In genomic region chr15:8896856-8897255, GRCm38 (mm10) we compare ENCODE assay signal across 9 mouse cellular contexts.
"Had no signal": no experiment of that assay in that cellular context is flagged by ENCODE, and none has a peak within 500 bp of the region (broad histone marks: within the 10 kb centered on the region; RNA-seq: fewer than 3 reads in every experiment).

No protein-coding gene starts in this region.

- H3K4me3 ChIP-seq: kidney, embryonic 15.5 days; limb, embryonic 12.5 days; lung, embryonic 15.5 days; myocyte; neural tube, embryonic 15.5 days had no signal

- H3K4me2 ChIP-seq: kidney, embryonic 15.5 days; limb, embryonic 12.5 days; lung, embryonic 15.5 days; neural tube, embryonic 15.5 days had no signal

- H3K36me3 ChIP-seq: kidney, embryonic 15.5 days; limb, embryonic 12.5 days; lung, embryonic 15.5 days; neural tube, embryonic 15.5 days had no signal

- H3K4me1 ChIP-seq: kidney, embryonic 15.5 days; limb, embryonic 12.5 days; lung, embryonic 15.5 days; neural tube, embryonic 15.5 days had no signal

- H3K27ac ChIP-seq: kidney, embryonic 15.5 days; limb, embryonic 12.5 days; lung, embryonic 15.5 days; neural tube, embryonic 15.5 days had no signal

- H3K9me3 ChIP-seq: kidney, embryonic 15.5 days; limb, embryonic 12.5 days; lung, embryonic 15.5 days; neural tube, embryonic 15.5 days had no signal

- H3K27me3 ChIP-seq: kidney, embryonic 15.5 days; limb, embryonic 12.5 days; lung, embryonic 15.5 days; neural tube, embryonic 15.5 days had no signal

- DNase-seq: kidney, adult 2 months; kidney, postnatal 14 days; thymus, adult 18-20 months; thymus, postnatal 14 days had no signal

- H3K9ac ChIP-seq: kidney, embryonic 15.5 days; limb, embryonic 12.5 days; lung, embryonic 15.5 days; neural tube, embryonic 15.5 days had no signal
